Mouse (Mus musculus): ENCODE measurements around the gene Lcp1.

The Lcp1 gene

DNA sequence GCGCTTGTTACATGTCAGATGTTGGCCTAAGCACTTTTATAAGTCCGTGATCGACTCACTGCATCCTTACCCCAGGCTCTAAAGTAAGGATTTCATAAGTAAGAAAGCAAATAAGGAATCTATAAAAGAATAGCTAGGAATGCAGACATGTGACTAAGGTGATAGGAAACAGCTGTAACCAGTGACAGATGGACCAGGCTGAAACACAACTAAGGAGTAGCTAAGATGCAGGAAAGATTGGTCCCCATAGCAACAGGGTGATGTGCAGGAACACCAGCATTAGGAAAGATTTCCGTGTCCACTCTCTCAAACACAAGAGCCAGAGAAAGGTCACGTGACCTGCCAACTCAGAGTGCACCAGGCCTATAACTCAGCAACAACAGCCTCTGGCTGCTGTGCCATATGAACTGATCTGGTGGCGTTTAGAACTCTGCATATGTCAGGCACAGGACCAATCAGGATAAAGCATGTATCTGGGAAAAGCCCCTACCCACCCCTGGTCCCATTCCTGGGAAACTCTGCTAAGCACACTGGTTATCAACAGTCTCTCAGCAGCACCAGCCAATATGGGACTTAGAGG is 77.8 kb downstream of the Lcp1 start:
- no peak for DNase-seq

DNA sequence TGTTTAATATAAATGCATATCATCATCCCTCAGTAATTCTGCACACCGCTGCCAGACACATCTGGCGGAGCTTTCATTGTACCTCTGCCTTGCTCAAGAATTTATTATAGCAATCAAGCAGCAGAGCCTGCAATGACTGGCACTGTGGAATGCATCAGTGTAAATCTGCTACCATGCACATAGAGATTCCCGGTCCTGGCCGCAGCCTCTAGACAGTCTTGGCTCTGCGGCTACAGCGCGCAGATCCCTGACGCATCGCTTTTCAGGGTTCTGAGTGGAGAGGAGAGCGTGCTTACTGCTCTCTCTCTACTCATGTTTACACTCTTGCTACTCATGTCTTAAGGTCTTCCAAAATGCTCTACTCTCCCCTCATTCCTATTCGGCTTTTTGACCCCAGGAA is 82.9 kb downstream of the Lcp1 start:
- DNase-seq: no peak

DNA sequence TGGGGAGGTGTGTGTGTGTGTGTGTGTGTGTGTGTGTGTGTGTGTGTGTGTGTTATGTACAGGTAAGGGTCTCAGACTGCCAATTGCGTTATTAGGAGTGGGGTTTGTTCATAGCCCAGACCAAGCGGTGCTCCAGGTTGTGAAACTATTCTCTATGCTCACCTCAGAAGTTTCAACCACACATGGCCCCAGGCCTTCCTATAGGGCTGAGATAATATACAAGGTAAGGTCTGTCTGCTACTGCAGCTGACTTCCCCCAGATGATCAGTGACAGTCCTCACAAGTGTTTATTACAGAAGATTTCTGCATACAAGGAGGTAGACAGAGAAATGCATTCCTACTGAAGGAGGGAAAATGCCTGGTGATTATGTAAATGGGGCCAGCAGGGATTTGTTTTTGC is 87.9 kb downstream of the Lcp1 start:
- DNase-seq: no peak

DNA sequence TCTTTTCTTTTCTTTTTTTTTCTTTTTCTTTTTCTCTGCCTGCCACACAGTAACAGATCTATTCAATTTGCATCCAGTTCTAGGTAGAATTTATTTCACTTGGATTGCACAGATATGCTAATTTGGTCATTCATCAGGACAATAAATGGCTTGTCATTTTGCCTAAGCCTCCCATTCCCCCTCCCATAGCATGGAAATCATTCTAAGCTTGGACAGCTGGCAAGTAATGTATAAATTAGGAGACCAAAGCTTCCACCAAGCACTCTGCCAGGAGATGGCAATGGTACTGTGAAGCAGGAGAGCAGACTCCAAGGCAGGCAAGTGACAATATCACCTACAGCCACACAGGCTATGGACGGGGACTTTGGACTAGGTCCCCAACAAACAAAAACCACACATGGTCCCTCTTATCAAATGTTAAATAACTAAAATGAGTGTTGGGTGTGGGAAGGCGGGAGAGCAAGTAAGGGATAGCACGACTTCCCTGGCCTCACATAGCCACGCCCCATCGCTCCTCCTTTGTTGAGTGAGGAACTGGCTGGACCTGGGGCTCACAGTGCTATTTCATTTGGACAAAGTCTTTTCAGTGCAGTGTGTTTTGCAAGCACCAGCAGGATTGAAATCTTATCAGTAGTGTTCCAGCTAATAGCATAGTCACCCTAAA is 88.5 kb downstream of the Lcp1 start:
- no peak for DNase-seq

DNA sequence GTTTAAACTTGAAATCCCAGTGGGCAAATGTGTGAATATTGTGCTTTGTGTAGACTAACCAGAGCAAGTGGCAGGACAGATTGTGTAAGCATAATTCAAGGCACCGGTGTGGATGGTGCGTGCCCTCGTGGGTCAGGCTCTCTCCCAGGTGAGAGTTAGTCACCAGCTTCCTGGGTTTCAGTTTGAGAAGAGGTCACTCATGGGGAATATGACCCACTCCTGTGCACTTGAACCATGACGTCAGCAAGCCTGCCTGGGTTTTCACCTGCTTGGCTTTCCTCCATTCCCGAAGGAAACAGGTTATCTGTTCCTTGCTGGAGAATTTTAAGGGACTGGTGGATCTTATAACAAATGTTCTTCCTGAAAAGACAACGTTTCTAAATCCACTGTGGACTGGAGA is 91.5 kb downstream of the Lcp1 start:
- DNase-seq: no peak

DNA sequence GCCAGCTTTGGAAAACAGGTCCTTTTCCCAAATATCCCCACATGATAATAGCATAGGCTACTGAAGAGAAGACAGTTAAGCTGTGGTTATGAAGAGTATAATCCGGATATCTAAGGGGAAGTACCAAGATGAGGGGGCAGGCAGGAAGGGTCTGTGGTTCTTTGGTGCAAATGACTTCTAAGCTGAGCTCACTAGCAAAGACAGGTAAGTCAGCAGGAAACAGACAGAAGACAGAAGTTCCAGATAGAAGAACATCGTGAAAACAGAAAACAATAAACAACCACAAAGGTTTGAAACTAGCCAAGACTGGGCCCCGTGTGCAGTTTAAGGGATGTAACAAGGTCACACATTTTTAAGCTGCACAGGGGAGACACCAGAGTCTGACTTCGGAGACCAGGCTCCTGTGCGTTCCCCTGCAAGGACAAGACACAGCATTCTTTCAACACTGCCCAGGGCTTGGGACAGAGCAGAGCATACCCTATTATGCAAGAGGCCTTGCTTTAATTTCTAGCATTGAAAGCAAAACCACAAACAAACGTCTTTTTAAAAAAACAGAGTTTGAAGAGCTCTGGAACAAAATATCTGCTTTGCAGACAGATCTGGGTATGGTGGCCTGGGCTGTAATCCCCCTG is 96.7 kb downstream of the Lcp1 start:
- no peak for DNase-seq

DNA sequence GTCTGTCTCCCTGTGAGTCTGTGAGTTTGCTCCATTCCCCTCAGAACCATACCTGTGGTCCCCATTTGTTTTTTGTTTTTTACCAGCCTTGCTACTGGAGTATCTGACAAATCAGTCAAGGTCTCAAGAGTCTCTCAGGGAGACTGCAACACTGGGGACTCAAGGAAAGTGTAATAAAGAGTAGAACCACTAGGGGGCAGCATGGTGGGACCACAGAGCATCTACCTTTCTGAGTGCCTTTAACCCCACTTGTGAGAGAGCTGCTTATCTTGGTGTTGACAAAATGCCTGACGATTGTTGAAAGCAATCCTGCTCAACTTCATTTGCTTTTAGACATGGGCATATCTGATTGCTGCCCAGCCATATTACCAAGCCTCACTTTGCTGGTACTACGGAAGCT is 98.9 kb downstream of the Lcp1 start:
- peak; percentile 51 for DNase-seq

DNA sequence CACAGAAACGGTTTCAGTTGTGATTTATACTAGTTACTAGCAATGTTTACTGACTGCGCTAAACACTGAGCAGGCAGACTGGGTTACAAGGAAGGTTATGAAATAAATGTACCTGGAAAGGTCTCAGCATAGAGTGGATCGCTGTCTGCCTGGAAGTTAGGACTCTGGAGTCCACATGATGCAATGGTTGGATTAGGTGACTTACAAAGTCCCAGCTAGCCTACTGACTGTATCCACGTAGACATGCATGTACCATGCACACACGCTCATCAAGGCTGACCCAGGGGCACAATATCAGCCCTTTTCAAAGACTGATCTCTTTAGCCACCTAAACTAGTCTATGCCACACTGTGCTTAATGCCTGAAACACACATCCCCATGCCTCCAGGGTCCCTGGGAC is 102.2 kb downstream of the Lcp1 start:
- DNase-seq: no peak

DNA sequence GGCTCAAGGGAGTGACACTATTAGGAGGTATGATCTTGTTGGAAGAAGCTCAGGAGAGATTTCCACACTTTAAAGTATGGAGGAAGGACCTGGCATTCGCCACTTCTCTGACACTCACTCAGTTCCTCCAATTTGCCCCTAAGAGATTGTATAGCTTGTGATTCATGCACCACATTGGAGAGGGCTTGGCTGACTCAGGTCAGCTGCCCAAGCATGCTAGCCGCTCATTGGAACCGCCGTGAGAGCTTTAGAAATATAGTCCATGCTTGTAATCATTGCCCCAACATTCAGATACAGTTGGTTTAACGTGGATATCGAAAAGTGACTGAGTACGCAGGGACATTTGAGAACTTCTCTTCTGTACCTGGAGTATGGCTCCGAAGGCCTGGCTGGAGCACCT is 104.7 kb downstream of the Lcp1 start:
- DNase-seq: no peak

DNA sequence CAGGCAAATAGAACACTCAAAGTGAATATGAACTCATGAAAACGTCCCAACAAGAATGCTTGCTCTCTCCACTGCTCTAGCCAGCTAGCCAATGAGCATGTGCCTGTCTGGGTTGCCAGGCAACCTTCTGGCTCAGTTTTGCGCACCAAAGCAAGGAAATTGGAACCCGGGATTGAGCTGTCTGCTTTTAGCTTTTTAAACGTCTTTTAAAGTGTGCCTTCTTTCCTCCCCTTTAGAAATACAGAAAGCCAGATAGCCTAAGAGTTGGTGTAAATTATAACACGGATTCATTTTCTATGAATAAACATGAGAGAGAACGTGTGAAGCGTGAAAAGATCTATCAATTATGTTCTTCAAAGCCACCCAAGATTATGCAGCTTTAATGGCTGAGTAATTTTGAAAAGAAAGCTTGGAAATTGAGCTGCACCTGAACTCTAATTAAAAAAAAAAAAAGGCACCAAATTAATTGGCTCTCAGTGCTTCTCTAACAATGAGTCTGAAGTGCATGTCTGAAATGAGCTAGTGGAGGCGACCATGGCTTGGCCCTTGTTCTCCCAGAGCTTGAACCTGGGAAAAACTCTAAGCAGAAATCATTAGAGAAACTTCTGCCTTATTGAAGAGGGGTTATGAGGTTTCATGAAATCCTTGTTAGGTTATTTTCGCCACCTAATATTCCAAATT is 105.2 kb downstream of the Lcp1 start:
- DNase-seq: no peak

DNA sequence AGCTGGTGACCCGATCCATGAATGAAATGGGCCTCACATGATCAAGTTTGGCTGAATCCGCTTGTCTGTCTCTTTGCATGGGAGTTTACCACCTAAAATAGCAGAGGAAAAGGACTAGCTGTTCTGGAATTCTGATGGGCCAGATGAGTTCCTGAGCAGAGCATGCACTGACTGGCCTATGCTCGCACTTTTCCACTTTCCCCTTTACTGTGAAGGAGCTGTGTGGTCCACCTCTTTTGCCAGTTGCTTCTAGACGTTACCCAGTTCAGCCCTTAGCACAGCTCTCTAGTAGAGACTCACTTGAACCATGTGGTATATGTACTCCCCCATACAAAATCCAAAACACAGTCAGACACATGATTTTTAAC is 105.7 kb downstream of the Lcp1 start:
- no peak for DNase-seq

DNA sequence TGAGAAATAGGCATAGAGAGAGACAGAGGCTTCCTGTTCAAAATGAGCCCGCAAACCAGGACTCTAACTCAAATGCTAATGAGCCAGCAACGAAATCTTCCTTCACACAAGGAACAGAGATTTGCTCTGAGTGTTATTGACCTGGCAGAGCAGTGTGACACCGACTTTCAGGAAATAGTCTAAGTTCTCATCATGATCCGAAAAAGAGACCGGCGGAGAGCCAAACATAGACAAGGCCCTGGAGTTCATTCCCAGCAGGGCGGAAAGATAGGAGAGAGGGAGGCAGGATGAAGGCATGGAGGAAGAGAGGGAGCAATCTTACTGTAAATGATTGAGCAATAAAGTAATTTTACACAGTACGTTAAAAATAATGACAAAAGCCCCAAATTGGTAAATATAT is 106.2 kb downstream of the Lcp1 start:
- DNase-seq: no peak

DNA sequence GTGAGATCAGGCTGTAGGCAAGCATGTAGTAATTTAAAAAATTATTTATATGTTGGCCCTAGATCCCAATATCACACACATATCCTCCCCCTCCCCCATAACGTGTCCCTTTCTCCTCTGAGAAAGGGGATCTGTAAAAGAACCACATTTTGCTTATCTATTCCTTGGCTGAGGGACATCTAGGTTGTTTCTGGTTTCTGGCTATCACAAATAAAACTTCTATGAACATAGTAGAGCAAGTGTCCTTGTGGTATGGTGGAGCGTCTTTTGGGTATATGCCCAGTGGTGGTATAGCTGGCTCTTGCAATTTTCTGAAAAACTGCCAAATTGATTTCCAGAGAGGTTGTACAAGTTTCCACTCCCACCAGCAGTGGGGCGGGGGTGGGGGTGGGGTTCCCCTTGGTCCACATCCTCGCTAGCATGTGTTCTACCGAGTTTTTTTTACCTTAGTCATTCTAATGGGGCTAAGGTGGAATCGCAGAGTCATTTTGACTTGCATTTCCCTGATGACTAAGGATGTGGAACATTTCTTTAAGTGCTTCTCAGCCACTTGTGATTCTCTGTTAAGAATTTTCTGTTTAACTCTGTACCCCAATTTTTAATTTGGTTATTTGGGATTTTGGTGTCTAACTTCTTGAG is 107.3 kb downstream of the Lcp1 start:
- no peak for DNase-seq

DNA sequence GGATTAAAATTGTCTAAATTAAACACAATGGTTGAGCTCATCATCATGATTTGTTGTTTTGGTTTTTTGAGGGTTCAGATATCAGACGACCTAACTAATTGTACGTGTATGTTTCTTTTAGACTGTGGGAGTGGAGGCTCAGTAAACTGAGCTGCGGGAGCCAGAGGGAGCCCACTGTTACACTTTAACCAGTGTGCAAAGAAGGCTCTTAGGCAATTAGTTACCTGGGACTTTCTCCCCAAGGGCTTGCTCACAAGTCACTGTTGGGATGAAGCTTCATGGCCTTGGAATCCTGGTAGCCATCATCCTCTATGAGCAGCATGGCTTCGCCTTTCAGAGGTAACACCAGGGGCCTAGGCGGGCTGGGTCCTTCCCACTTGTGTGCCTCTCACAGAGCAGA is 111.2 kb downstream of the Lcp1 start, which contains the start of gene Cpb2:
Gene Cpb2 (plus strand): TSS at position 201 of the 400 bp plus-strand sequence.
- no peak for DNase-seq

DNA sequence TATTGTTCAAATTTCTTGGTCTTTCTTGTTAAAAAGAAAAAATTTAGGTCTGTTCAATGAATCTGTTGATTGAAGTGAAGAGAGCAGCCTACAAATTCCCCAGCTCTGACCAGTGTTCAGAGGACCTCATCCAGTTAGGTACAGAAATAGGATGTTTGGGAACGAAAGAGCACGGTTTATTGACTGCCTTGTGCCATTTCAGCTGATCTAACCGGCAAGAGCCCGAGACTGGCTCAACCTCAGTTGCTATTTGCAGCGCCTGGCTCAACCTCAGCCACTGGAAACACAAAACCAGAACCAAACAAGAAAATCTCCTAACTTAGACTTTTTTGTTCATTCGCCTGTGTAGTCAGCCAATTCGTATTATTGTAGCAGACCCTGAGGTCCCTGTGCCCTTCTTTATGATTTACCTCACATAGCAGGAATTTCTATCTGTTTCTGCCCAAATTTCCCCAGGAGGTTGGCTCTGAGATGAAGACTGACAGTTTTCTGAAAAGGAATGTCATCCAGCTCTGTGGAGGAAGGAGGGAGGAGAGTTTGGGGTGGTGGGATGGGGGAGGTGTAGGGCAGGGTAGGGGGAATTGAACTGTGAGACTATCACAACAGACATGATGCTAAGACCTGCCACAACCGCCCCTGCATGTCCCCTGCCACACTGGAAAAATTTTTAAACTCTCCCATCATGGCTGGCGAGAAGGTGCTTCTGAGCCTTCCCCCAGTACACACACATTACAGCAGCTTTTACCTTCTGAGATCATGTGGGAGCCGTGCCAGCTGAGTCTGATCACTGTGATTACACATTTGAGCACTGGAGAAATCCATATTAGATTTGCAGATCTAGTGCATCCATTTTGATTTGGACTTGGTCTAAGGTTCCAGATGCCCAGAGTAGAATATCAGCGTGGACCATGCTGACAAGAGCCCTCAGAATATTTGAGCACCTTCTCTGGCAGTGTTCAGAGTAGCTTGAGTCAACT is 115.4 kb downstream of the Lcp1 start:
- DNase-seq: no peak

DNA sequence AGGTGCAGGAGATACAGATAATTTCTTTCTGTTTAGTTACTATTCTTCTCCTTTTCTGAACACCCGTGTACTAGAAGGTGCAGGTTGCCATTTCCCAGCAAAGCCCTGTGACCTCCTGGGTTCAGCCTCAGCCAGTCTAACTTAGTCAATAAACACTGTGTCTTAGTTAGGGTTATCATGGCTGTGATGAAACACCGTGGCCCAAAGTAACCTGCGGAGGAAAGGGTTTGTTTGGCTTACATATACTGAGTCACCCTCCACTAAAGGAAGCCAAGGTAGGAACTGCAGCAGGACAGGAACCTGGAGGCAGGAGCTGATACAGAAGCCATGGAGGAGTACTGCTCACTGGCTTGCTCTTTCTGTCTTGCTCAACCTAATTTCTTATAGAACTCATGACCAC is 119.5 kb downstream of the Lcp1 start:
- DNase-seq: no peak

DNA sequence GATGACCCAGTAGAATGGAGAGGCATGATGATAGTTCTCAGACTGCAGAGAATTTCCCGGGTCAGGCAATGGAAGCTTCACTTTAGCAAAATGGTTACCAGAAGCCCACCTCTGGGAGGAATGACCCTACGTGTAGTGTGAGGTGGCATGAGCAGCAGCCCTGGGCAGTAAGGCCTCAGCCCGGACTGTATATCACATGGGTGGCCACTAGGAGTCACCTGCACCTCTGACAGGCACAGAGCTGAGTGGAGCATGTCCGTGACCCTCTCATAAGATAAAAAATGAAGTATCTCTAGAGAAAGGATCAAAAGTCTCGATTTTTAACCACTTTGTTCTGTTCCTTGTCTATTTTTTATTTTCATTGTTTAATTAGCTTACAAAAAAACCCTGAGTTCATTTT is 125.6 kb downstream of the Lcp1 start:
- no peak for DNase-seq

DNA sequence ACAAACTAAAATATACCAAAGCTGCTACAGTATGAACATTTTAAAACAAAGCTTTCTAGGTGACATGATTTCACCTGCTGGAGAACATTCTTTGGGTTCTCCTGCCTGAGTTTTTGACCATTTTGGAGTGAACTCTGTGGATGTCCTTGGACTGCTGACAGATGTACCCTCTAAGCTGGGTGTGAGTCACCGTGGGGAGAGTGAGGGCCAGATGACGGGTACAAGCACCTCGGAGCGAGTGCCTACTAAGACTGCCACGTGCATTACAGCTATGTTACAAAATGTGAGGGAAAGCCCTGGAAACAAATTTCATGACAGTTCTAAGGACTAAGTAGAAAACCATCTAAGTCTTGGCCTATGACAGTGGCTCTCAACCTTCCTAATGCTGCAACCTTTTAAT is 138.6 kb downstream of the Lcp1 start:
- no peak for DNase-seq

DNA sequence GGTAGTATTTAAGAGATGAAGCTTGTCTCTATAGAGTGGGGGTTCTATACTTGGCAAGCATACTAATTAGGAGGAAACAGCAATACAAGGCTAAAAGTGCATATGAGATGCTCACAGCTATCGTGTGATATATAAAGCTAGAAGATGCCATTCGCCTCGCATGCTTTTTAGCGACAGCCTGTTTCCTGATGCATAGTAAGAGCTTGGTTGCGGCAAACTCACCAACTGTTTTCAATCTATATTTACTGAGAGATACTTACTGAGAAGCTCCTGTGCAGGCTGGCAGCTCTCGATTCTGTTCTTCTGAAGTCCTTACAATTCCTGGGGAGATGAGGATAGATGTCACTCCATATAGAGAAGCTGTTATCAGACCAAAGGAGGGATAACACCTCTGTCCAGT is 148.8 kb downstream of the Lcp1 start:
- DNase-seq: no peak

DNA sequence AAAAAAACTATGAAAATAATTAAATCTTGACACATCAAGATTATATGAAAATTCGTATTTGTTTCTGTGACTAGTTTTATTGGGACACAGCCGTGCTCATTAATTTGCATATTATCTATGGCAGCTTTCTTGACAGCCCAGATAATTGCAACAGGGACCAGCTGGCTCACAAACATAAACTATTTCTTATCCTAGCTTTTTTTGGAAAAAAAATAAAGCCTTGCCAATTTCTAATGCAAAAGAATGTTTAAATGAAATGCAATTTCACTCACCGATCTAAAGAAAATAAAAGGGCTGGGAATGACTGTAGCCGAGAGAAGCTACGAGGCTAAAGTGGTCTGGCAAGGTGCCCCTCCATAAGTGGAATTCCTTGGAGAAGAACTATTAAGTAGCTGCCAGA is 149.5 kb downstream of the Lcp1 start:
- no peak for DNase-seq
